Mouse (Mus musculus) adrenal gland (tissue): ENCODE measurements around the gene Brd1.

Source experiments
- intact Hi-C: fragments of 180-260 bp; cut with DNase I; formaldehyde crosslinking; loops from one replicate; pipeline ENCODE4 v1.15.1; 2025

The Brd1 gene

GRCm38 (mm10) chr15:88691129-88691528 lies 42.9 kb downstream of the Brd1 start:
- intact Hi-C loops: no loop called here

- intact Hi-C loops: no loop called here
These were observed 45.9 kb downstream of the Brd1 start for GRCm38 (mm10) chr15:88688120-88688519.

GRCm38 (mm10) chr15:88686725-88687124 lies 47.3 kb downstream of the Brd1 start:
- intact Hi-C loops: no loop called here

- intact Hi-C loops: no loop called here
These were observed 50.0 kb downstream of the Brd1 start for GRCm38 (mm10) chr15:88684039-88684438.

- intact Hi-C loops: no loop called here
These were observed 53.1 kb downstream of the Brd1 start for GRCm38 (mm10) chr15:88680931-88681330.

- intact Hi-C loops: no loop called here
These were observed 56.5 kb downstream of the Brd1 start for GRCm38 (mm10) chr15:88677568-88677967.

GRCm38 (mm10) chr15:88675998-88676397 lies 58.0 kb downstream of the Brd1 start:
- intact Hi-C loops: no loop called here

DNA sequence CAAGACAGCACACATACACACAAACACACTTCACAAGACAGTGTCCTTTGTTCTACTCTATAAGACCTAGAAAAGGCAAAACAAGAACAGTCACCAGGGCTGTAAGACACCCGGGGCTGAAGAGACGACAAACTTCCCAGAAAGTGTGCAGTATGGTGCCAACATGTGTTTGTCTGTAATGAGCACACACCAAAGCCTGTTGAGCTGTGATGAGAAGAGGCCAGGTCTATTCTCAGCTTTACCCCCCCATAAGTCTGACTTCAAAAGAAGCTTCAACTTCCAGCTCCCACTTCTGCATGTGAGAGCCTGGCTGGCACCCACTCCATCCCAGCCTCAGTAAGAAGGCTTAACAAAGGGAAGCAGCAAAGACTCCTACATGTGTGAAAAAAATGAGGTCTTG lies 65.3 kb downstream of the Brd1 start:
- intact Hi-C loops: no loop called here

DNA sequence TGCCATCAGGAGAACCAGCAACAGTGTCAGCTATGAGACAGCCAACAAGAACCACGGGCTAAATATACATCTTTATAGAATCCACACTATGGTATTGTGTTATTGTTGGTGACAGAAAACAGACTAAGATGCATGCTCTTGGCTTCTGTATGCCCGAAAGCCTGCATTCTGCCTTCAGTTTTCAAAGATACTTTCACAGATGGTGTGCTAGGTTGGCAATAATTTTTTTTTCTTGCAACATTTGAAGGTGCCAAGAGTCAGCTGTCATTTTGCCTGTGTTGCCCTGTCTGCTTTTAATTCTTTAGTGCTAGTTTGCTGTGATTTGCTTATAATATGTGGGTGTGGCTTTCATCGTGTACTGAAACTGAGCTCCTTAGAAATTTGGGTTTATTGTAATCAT lies 66.4 kb downstream of the Brd1 start:
- intact Hi-C loops: no loop called here

DNA sequence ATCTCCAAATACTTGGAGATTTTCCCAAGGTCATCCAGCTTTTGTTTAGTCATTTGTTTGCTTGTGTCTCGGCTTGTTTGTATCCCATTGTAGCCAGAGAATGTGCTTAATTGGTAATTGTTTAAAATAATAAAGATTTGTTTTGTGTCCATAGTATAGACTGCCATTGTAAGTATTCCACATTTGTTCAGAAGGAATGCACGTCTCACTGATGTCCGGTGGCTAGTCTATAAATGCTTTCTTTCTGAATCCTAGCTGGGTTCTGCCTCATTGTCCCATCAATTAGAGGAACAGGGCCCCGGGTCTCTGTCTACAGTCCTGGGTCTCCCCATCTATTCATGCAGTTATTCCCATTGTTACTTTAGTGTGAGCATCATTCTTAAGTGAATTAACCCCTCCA lies 68.2 kb downstream of the Brd1 start:
- intact Hi-C loops: no loop called here

- intact Hi-C loops: no loop called here
These were observed 71.0 kb downstream of the Brd1 start for GRCm38 (mm10) chr15:88663041-88663440.

DNA sequence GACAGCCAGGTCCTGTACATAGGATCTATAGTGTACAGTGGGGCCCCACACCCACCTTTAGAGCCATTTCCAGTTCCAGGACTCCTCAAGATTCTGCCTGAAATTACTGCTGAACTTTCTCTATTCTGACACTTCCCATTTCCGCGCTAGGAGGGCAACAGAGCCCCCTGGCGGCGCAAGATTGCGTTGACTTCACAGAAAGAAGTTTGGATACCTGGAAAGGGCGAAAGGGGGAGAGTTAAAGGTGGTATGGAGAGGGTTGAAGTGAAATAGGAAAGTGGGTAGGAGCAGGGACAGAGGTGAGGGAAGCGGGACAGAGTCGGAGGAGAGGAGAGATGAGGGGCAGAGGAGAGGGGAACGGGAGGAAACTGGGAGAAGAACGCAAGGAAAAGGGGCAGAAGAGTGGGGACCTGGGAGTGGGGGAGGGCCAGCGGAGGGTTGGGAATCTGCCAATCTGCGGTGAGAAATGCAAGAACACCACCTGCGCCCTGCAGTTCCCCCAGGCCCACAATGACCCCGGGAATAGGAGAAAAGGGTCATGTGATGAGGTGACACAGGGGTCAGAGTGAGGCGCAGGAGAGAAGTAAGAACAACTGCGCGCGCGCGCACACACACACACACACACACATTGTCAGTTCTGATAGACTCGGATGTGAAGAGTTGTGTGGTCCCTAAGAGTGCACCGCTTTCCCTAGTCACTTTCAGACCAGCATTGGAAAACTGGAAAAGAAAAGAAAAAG lies 71.8 kb downstream of the Brd1 start:
- intact Hi-C loops: no loop called here

DNA sequence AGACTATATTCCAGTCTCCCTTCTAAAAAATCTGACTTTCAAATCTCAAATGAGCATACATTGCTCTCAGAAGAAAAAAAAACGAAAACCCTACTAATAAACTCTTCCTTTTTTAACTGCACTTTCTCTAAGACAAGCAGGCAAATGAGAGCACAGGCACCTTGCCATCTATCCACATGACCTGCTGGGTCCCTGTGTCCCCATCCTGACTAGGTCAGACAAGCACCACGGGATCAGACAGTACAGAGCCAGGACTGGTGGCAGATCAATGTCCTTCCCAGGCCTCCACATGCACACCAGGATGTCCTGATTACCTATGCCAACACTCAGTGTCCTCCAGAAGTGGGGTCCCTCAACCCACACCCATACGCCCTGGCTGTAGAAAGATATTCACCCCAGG lies 72.4 kb downstream of the Brd1 start:
- intact Hi-C loops: no loop called here

- intact Hi-C loops: no loop called here
These were observed 82.0 kb downstream of the Brd1 start for GRCm38 (mm10) chr15:88652006-88652405.

GRCm38 (mm10) chr15:88651019-88651418 lies 83.0 kb downstream of the Brd1 start:
- intact Hi-C loops: no loop called here
